Mouse (Mus musculus): ENCODE results near the gene Mxra7.

- TF ChIP-seq CTCF (IDR thresholded peaks at IDR 0.05; ENCODE audit: borderline replicate concordance, control insufficient read depth, extremely low read depth, insufficient read depth, low read length, poor library complexity) (no peak), POLR2A (IDR thresholded peaks at IDR 0.05; ENCODE audit: control insufficient read depth, extremely low read depth, insufficient read depth, low read length, poor library complexity) (no peak)
These were observed 11.1 kb downstream of the Mxra7 start for GRCm38 (mm10) chr11:116816769-116817168.

All from thymus, adult 2 months (tissue).